ENCODE assay signal across 35 mouse cellular contexts in genomic region chr12:81184967-81185366, GRCm38 (mm10).
"Had no signal": no experiment of that assay in that cellular context is flagged by ENCODE, and none has a peak within 500 bp of the region (broad histone marks: within the 10 kb centered on the region; RNA-seq: fewer than 3 reads in every experiment).

No protein-coding gene starts in this region.

- H3K27ac ChIP-seq: heart, adult 2 months; heart, embryonic 10.5 days; heart, embryonic 13.5 days; heart, embryonic 15.5 days; hindbrain, embryonic 10.5 days; hindbrain, embryonic 12.5 days; hindbrain, embryonic 13.5 days; hindbrain, embryonic 14.5 days; hindbrain, embryonic 15.5 days; hindbrain, postnatal 0 days; intestine, embryonic 15.5 days; kidney, embryonic 15.5 days; kidney, postnatal 0 days; layer of hippocampus, adult 2 months had no signal

- DNase-seq: heart, adult 2 months; heart, postnatal 10 days; heart, postnatal 14 days; heart, postnatal 4 days; kidney, adult 11 months; kidney, adult 18-20 months; kidney, adult 2 months; kidney, adult 8-10 months; kidney, adult 9 months; kidney, postnatal 10 days; kidney, postnatal 14 days; kidney, postnatal 25 days; kidney, postnatal 36 days; kidney, postnatal 4 days; layer of hippocampus, adult 9-11 months; layer of hippocampus, postnatal 36 days had no signal

- H3K9me3 ChIP-seq: heart, embryonic 10.5 days; heart, embryonic 12.5 days; heart, embryonic 13.5 days; heart, embryonic 15.5 days; hindbrain, embryonic 10.5 days; hindbrain, embryonic 12.5 days; hindbrain, embryonic 13.5 days; hindbrain, embryonic 15.5 days; intestine, embryonic 15.5 days; kidney, embryonic 15.5 days had no signal

- H3K4me2 ChIP-seq: heart, embryonic 11.5 days; heart, embryonic 12.5 days; heart, embryonic 13.5 days; heart, embryonic 15.5 days; hindbrain, embryonic 12.5 days; hindbrain, embryonic 13.5 days; hindbrain, embryonic 14.5 days; hindbrain, embryonic 15.5 days; intestine, embryonic 15.5 days; kidney, embryonic 15.5 days had no signal

- H3K36me3 ChIP-seq: heart, embryonic 10.5 days; heart, embryonic 12.5 days; heart, embryonic 13.5 days; heart, embryonic 15.5 days; hindbrain, embryonic 15.5 days; intestine, embryonic 15.5 days; kidney, embryonic 15.5 days had no signal

- H3K4me3 ChIP-seq: heart, adult 2 months; heart, embryonic 10.5 days; heart, embryonic 12.5 days; heart, embryonic 13.5 days; heart, embryonic 15.5 days; hindbrain, embryonic 10.5 days; hindbrain, embryonic 12.5 days; hindbrain, embryonic 13.5 days; hindbrain, embryonic 15.5 days; intestine, embryonic 15.5 days; kidney, embryonic 15.5 days; layer of hippocampus, adult 2 months had no signal

- H3K27me3 ChIP-seq: heart, embryonic 12.5 days; heart, embryonic 13.5 days; heart, embryonic 15.5 days; hindbrain, embryonic 12.5 days; hindbrain, embryonic 13.5 days; hindbrain, embryonic 15.5 days; intestine, embryonic 15.5 days had no signal

- H3K9ac ChIP-seq: heart, embryonic 12.5 days; heart, embryonic 13.5 days; heart, embryonic 15.5 days; hindbrain, embryonic 12.5 days; hindbrain, embryonic 13.5 days; hindbrain, embryonic 14.5 days; hindbrain, embryonic 15.5 days; intestine, embryonic 15.5 days; kidney, embryonic 15.5 days had no signal

- ATAC-seq: hindbrain, embryonic 16.5 days; hindbrain, postnatal 0 days; inflammation-experienced regulatory T-cells, adult 6 months; intestine, embryonic 15.5 days; intestine, embryonic 16.5 days; intestine, postnatal 0 days had no signal

- H3K4me1 ChIP-seq: heart, embryonic 10.5 days; heart, embryonic 12.5 days; heart, embryonic 13.5 days; heart, embryonic 15.5 days; hindbrain, embryonic 10.5 days; hindbrain, embryonic 12.5 days; hindbrain, embryonic 15.5 days; intestine, embryonic 15.5 days; kidney, embryonic 15.5 days had no signal
